Mouse (Mus musculus) telencephalon, adult 2 months (tissue): Measurements from ENCODE around the gene Ercc6l.
"Not testable (repeated sequence)": the region's sequence is repeated elsewhere in the genome, so short reads cannot be mapped to it uniquely, and the experiment has no call there.

Experiments used
- DNase-seq: peaks from one replicate; pipeline ENCODE4 v3.0.0-alpha.2; 2011; ENCODE audit warnings: low read depth, low spot score

Gene Ercc6l

DNA sequence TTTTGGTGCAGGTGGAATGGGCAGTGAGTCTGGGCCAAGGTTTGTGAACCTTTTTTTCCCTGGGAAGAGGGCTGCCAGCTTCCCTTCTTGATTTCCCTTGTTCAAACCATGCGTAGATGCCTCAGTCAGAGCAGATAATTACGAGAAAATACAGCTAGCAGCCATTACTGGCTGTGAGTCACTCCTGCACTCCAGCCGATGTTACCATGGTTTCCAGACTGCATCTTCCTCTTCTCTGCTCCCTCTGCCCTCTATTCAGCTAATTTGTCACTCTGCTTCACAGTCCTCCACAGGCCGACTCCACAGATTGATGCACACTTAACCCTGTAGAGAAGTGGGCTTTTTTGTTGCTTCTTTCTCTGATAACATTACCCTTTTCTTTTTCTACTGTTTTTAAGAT is 41.2 kb downstream of the Ercc6l start:
- peak; percentile 17 for DNase-seq

DNA sequence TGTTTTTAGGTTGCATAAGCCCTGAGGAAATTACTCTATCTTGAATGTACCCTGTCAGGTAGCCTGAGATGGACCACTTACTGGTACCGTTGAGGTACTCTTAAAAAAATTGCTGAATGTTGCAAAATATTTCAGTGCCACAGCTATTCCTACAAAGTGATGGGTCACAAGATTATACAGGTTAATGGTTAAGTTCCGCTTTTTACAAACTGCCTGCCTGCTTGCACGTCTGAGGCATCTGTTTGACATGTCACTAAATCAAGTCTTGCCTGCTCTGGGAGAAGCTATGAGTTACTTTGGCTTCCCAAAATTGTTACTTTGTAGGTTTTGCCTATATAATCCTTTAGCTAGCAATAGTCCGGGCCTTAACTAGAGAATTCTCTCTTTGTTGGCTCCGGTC is 47.5 kb downstream of the Ercc6l start:
- DNase-seq = not testable (repeated sequence)

DNA sequence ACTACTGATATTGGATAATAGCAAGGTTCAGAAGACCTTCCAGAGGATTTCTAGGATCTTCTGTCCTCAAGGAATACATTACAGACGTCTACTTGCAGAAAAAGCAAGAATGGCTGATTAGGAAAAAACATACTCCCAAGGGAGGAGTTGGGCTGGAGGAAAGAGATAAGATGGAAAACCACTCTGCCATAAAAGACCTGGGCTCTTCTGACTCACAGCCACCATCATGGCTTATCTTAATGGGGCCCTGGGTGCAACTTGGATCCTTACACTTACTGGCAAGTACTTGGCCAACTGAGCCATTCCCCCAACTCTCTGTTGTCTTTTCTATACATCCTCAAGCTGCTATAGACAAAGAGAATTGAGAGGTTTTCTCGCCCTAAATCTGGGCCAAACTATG is 53.1 kb downstream of the Ercc6l start:
- DNase-seq = not testable (repeated sequence)

DNA sequence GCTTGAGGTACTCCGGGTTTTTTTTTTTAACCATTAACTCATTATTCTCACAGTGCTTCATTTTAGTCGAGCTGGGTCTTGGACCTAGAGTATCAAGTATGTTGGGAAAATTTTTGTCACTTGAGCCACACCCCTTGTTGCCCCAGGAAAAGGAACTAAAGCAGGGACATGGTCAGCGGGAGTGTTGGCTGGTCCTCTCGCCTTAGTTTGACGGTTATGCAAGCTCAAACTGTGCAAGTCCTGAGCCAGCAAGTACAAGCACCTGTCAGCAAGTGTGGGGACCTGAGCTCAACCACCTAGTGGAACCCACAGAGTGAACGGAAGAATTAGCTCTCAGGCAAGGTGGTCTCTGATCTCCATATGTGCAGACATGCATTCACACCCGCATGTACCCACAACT is 55.0 kb downstream of the Ercc6l start:
- DNase-seq = no peak

DNA sequence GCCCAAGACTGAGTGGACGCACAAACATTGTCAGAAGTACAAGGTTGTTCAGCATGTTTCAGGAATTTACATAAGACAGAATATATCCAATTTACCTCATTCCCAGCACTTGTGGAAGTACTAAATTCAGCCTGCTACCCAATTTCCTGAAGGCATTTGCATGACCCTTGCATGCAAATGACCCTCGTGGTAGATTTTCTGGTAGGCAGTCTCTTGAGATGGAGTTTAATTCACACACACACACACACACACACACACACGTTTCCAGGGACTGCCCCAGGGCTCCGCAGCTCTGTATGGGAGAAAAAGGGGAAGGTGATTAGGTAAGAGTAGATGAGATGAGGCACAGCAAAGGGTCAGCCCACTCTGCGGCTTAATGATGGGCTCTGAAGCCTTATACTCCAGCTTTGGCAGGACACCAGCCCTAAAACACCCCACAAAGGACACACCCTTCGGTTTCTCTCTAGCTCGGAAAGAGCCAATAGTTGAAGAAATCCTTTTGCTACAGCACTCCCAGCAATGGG is 62.4 kb downstream of the Ercc6l start:
- no peak for DNase-seq
